Mouse (Mus musculus) cortical plate, adult 2 months (tissue): ENCODE data around the gene Minpp1.

Source experiments
- CTCF ChIP-seq: fragments of 200-500 bp; IDR thresholded peaks from 2 replicates; pipeline ENCODE4 v1.5.1; 2011; ENCODE audit warnings: mild to moderate bottlenecking, control low read depth, low read length; ENCODE audit not compliant: insufficient read depth; ENCODE audit errors: extremely low read depth
- POLR2A ChIP-seq: fragments of 200-500 bp; IDR thresholded peaks from 2 replicates; pipeline ENCODE4 v1.6.1; 2011; ENCODE audit warnings: mild to moderate bottlenecking, low read length, control low read depth; ENCODE audit not compliant: insufficient read depth; ENCODE audit errors: extremely low read depth

GRCm38 (mm10) chr19:32489166-32489895, 3.8 kb downstream of the Minpp1 start:
- TF ChIP-seq CTCF: no peak
- TF ChIP-seq POLR2A: no peak
